Mouse (Mus musculus) left cerebral cortex, postnatal 36 days (tissue): Measurements from ENCODE around the gene Mctp2. TPM values are rescaled to one million over a fixed set of nuclear protein-coding genes. Genes with fewer than 3 reads are reported as not detected.

Experiments used
- DNase-seq, 2 experiments: peaks; one replicate each; pipeline ENCODE4 v3.0.0; 2021 to 2022; ENCODE audit warnings: low spot score in 2 of 2, mixed read lengths in 1 of 2
- intact Hi-C: fragments of 180-260 bp; cut with DNase I; formaldehyde crosslinking; loops from one replicate; pipeline ENCODE4 v1.15.1; 2025
- total RNA-seq, 2 experiments: library from RNA; stranded (reverse); gene quantifications; 2 replicates each; pipeline ENCODE4 v1.2.3; 2021

Gene Mctp2
- 1 to 10 TPM; 1.9 to 2.2 TPM for total RNA-seq

DNA sequence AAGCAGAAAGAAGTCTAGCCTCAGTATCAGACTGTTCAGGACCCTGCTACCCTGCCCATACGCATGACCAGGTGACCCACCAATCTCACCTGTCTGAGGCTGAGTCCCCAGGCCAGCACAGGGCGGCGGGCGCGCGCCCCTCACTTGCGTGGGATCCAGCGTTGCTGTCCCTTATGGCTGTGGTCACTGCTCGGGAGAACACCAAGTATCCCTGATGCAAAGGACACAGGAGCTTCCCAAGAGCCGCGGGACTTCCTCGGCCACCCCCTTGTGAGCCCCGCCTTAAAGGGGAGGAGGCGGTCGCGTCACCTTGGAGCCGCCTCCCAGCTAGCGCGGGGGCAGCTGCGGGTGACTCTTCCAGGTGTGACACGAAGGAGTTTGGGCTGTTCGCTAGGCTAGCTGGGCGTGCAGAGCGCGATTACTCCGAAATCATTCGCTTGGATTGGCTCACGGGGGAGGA lies at the start of gene Mctp2:
Gene Mctp2, minus strand, starts transcription at position 227 of the 460 bp plus-strand sequence.
- intact Hi-C loops: no loop called here
- DNase-seq: peak; percentile 41 to 55

DNA sequence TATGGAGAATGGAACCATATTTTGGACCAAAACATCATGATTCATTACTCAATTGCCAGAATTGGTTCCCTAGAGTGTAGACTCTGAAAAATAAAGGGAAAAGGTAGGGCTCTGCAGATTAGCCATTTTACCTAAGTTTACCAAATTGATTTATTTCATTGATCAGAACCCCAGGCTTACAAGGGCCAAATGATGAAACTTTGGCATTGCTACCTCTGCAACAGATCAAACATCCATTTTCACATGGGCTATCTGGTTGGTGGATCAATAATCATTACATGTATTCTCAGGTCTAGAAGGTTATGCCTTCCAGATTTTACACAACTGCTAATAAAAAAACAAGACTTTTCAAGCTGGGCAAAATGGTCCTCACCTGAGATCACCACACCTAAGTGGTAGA lies 39.5 kb upstream of the Mctp2 start:
- intact Hi-C loops: no loop called here
- no peak for DNase-seq

DNA sequence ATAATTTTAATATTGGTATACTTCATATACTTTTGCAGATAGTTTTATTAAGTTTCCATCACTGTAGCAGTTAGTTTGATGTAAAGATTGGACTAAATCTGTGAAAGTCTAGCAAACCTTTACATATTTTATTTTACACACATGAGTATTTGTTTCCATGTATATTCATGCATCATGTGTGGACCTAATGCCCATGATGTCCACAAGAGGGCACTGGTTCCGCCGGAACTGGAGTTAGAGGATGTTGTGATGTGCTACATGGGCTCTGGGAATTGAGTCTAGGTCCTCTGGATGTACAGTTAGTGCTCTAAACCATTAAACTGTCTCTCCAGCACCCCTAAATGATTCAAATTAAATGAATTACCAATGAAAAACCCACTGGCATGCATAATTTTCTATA lies 37.3 kb upstream of the Mctp2 start:
- intact Hi-C loops: no loop called here
- DNase-seq: no peak

GRCm38 (mm10) chr7:72342822-72343221 lies 36.4 kb upstream of the Mctp2 start:
- intact Hi-C loops: no loop called here
- DNase-seq: no peak

GRCm38 (mm10) chr7:72325961-72326360 lies 19.6 kb upstream of the Mctp2 start:
- intact Hi-C loops: no loop called here
- DNase-seq: no peak

DNA sequence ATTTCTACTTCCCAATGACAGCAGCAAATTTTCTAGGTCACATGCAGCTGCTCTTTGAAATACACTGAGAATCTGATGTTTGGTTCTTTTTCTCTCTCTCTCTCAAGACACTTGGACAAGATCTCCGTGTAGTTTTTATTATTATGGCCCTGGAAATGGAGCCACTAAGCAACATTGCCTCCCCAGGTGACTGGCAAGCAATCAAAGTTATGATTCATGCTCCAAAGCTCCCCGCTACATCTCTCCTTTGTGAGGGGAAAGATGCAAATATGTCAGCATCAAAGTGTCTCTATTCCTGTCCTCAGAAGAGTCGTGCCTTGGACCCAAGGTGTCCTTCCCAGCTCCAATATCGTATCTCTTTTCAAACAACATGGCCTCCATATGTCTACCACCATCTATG lies 14.5 kb upstream of the Mctp2 start:
- intact Hi-C loops: no loop called here
- DNase-seq: no peak

DNA sequence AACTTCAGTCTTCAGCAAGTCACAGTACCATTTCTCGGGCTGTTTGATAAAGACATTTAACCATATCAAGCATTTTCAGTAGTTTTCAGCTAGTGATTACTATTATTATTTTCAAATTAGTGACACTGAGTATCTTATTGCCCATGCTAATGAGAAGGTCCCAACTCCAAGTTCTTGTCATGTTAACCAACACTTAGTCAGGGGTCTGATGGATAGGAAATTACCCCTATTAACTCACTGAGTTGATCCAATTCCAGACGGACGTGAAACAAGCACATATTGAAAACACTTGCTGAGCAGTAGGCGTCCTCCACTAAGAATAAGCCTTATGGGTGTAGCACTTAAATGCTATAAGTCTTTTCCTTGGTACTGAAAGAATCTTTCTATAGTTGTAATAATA lies 14.0 kb upstream of the Mctp2 start:
- intact Hi-C loops: no loop called here
- DNase-seq: no peak

DNA sequence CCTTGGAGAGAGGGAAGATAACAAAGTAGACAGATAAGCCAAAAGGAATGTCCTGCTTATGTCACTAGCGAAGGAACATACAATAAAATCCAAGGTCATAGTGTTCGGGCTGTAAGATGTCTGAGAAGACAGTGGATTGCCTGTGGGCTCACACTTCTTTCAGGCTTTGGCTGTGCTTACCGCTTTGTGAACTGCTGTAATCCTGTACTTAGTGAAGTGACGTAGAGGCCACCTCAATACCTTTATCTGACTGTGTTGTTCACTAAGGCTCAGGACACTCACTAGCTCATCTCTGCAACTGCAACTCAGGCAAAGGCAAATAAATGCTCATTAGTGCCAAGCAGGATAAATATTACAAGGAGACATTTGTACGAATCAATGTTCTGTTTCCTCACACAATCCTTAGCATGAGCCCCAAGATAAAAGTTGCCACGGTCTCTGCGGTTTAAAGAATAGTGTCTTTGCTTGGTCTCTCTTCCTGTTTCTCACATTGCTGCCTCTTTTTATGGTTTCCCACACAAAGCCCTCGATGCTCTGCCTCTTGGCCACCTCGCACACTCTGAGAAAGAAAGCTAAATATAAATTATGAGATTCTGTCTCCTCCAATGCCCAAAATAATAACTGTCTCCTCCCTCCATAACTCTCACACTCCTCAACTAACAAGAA lies 8.1 kb upstream of the Mctp2 start:
- intact Hi-C loops: no loop called here
- no peak for DNase-seq

DNA sequence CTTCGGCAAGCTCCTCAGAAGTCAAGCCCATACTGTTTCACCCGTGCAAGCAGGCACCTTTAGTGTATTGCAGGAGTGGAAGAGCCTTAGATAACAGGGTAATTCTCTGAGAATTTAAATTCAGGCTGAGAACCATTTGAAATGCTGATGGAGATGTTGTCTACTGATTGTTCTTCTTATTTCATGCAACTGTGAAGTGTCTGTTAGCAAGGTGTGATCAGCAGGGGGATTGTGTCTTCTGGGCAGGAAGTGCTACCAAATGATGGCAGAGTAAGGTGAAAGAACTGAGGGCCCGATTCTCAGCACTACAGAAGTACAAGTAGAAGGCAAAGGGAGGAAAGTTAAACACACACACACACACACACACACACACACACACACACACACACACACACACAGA lies 7.5 kb upstream of the Mctp2 start:
- DNase-seq: no peak
- intact Hi-C loops: no loop called here

GRCm38 (mm10) chr7:72311582-72311981 lies 5.2 kb upstream of the Mctp2 start:
- intact Hi-C loops: no loop called here
- no peak for DNase-seq

- intact Hi-C loops: no loop called here
- no peak for DNase-seq
Observed at GRCm38 (mm10) chr7:72308078-72308477, 1.7 kb upstream of the Mctp2 start.

GRCm38 (mm10) chr7:72306847-72307246 lies 439 bp upstream of the Mctp2 start:
- no peak for DNase-seq
- intact Hi-C loops: no loop called here

GRCm38 (mm10) chr7:72305971-72306370 lies 437 bp downstream of the Mctp2 start:
- DNase-seq: no peak
- intact Hi-C loops: no loop called here

DNA sequence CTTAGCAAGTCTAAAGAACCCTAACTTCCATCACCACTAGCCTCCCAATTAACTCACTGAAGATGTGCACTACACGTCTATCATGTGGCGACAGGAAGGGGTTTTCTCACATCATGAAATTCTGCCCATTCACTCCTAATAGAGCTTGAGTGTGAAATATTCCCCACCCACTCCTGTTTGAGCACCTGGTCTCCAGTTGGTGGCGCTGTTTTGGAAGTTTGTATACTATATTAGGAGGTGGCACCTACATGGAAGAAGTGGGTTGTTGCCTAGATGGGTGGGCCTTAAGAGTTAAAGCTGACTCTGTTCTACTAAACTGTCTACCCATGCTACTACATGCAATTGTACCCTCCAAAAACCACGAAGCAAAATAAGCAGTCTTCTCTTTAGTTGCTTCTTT lies 4.7 kb downstream of the Mctp2 start:
- no peak for DNase-seq
- intact Hi-C loops: no loop called here

GRCm38 (mm10) chr7:72299726-72300125 lies 6.7 kb downstream of the Mctp2 start:
- no peak for DNase-seq
- intact Hi-C loops: no loop called here

DNA sequence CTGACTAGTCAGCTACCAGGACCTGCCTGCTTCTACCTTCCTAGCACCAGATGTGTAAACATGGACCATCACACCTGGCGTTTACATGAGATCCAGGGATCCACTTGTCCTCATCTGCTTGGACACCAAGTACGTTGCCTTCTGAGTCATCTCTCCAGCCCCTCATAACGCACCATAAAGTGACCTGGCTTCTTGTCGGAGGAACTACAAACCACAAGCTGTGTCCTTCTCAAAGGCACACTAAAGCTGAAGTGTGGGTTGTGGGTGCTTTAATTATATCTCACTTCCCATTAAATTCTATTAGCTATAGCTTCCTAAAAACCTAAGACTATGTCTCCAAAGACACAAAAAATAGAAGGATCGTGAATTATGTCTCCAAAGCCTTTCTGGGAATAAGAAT lies 9.4 kb downstream of the Mctp2 start:
- intact Hi-C loops: no loop called here

DNA sequence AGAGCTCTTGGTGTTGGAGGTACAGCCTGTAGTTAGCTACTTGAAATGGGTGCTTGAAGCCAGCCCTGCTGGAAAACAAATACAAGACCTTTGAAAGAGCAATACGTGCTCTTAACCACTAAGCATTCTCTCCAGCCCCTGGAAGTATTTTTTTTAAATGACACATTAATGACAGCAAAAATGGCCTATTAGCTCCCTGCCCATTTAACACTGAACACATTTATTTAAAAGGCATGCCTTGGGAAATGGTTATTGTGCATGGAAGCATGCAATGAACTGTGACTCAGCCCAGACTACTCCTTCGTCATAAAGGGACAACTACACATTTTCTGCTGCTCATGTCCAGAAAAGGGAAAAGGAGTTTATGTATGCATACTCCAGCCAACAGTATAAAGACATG lies 10.2 kb downstream of the Mctp2 start:
- no peak for DNase-seq
- intact Hi-C loops: no loop called here

More for the DNA sequence above, 9.4 kb downstream of the Mctp2 start:
- no peak for DNase-seq

DNA sequence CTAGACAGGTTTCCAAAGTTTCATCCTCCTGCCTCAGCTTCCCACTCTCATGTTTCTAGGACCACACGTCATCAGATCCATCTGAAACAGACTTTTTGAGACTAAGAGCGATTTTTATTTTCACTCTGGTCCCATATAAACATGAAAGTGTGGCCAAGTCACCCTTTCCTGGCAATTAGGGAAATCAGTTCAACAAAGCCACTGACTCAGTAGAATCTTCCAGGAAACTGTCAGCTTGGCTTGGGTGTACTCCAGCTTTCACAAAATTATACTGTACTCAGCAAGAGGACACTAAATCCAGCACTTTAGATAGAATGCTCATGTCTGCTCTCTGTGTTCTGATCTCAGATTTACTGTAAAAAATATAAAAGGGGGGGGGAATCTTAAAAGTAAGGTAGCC lies 11.5 kb downstream of the Mctp2 start:
- DNase-seq: no peak
- intact Hi-C loops: no loop called here

- intact Hi-C loops: no loop called here
Observed at GRCm38 (mm10) chr7:72293784-72294538, 12.4 kb downstream of the Mctp2 start.

GRCm38 (mm10) chr7:72292232-72292913 lies 14.0 kb downstream of the Mctp2 start:
- DNase-seq: no peak
- intact Hi-C loops: no loop called here

More at GRCm38 (mm10) chr7:72293784-72294538, 12.4 kb downstream of the Mctp2 start:
- DNase-seq: no peak

GRCm38 (mm10) chr7:72280721-72281120 lies 25.7 kb downstream of the Mctp2 start:
- intact Hi-C loops: no loop called here
- no peak for DNase-seq
